Mouse (Mus musculus) spleen, adult 2 months (tissue): Measurements from ENCODE around the gene Cdv3.

Source experiments
- CTCF ChIP-seq: fragments of 200-500 bp; IDR thresholded peaks from 2 replicates; pipeline ENCODE4 v1.5.1; 2011; ENCODE audit warnings: mild to moderate bottlenecking, inconsistent platforms; ENCODE audit not compliant: insufficient read depth, insufficient read length, insufficient replicate concordance; ENCODE audit errors: extremely low read depth
- POLR2A ChIP-seq: fragments of 200-500 bp; IDR thresholded peaks from 2 replicates; pipeline ENCODE4 v1.6.1; 2011; ENCODE audit warnings: low read depth, low read length, inconsistent platforms

DNA sequence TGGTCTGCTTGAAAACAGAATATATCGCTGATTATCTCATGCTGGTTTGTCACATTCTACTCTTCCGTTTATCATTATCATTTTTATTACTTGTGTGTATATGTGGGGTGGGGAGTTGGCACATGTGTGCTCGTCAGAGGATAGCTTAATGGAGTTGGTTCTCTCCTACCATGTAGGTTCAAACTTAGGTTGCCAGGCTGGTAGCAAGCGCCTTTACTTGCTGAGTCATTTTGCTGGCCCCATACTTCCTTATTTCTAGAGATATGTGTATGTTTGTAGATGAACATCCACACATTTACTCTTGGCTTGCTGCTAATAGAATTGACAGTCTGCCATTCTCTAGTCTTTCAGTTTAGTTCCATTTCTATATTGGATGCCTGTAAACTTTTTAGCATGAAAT lies 18.6 kb downstream of the Cdv3 start:
- TF ChIP-seq POLR2A = no peak
- no peak for TF ChIP-seq CTCF
